Mouse (Mus musculus) brain, embryonic 14.5 days (tissue): ENCODE data around the gene Gm49721. TPM values are rescaled to one million over a fixed set of nuclear protein-coding genes. Genes with fewer than 3 reads are reported as not detected.
"Not testable (repeated sequence)": the region's sequence is repeated elsewhere in the genome, so short reads cannot be mapped to it uniquely, and the experiment has no call there.

Experiments used
- DNase-seq: peaks from one replicate; pipeline ENCODE4 v3.0.0-alpha.2; 2011; ENCODE audit warnings: low read depth
- POLR2A ChIP-seq: fragments of 200-500 bp; IDR thresholded peaks from 2 replicates; pipeline ENCODE4 v1.6.1; 2012; ENCODE audit warnings: mild to moderate bottlenecking, inconsistent platforms, borderline replicate concordance; ENCODE audit not compliant: poor library complexity, insufficient read depth, insufficient read length, severe bottlenecking; ENCODE audit errors: extremely low read depth
- polyA plus RNA-seq: library from polyadenylated mRNA; depleted of rRNA; stranded (reverse); fragments of >200 nt; gene quantifications from 2 replicates; pipeline ENCODE4 v1.2.3, GENCODE M21; 2012; rRNA removed

The Gm49721 gene
- 0.48 and 1.1 TPM in 2 replicates for polyA plus RNA-seq

GRCm38 (mm10) chr17:6978287-6979248 lies at the start of gene Gm49721:
TSS of gene Gm49721 (plus strand) at chr17:6978904.
- 0 out of 2 replicates have a peak, but pooled peaks have one; percentile 19 for TF ChIP-seq POLR2A
- peak; percentile 43 for DNase-seq

GRCm38 (mm10) chr17:6931625-6932024 lies 47.1 kb upstream of the Gm49721 start:
- peak; percentile 17 for DNase-seq

GRCm38 (mm10) chr17:6942560-6942959 lies 36.1 kb upstream of the Gm49721 start:
- not testable (repeated sequence) for DNase-seq

GRCm38 (mm10) chr17:6947637-6947983 lies 31.1 kb upstream of the Gm49721 start:
- DNase-seq = not testable (repeated sequence)

- DNase-seq = peak; percentile 93
- peak; percentile 53; the same call in 1 of the 2 replicates for TF ChIP-seq POLR2A
Observed at GRCm38 (mm10) chr17:6947984-6948768, 30.5 kb upstream of the Gm49721 start, which contains the start of gene Rsph3b. TSS of gene Rsph3b (minus strand) at chr17:6948682.

GRCm38 (mm10) chr17:6948769-6949228 lies 29.9 kb upstream of the Gm49721 start:
- not testable (repeated sequence) for DNase-seq

- not testable (repeated sequence) for DNase-seq
Observed at GRCm38 (mm10) chr17:6958881-6959280, 19.8 kb upstream of the Gm49721 start.

GRCm38 (mm10) chr17:6959543-6960259 lies 19.0 kb upstream of the Gm49721 start:
- DNase-seq = not testable (repeated sequence)

GRCm38 (mm10) chr17:6960349-6960748 lies 18.4 kb upstream of the Gm49721 start:
- not testable (repeated sequence) for DNase-seq

GRCm38 (mm10) chr17:6960776-6961175 lies 17.9 kb upstream of the Gm49721 start, which contains the start of gene Tagap1:
TSS of gene Tagap1 (minus strand) at chr17:6961156.
- peak; percentile 12 for DNase-seq

GRCm38 (mm10) chr17:6961181-6962000 lies 17.3 kb upstream of the Gm49721 start:
- peak; percentile 47 for DNase-seq

GRCm38 (mm10) chr17:6962339-6962738 lies 16.4 kb upstream of the Gm49721 start:
- not testable (repeated sequence) for DNase-seq

GRCm38 (mm10) chr17:6962936-6963335 lies 15.8 kb upstream of the Gm49721 start:
- DNase-seq = not testable (repeated sequence)
